Mouse (Mus musculus) hindbrain, postnatal 0 days (tissue): ENCODE measurements around the gene Ccdc77. TPM values are rescaled to one million over a fixed set of nuclear protein-coding genes. Genes with fewer than 3 reads are reported as not detected.
"Not testable (repeated sequence)": the region's sequence is repeated elsewhere in the genome, so short reads cannot be mapped to it uniquely, and the experiment has no call there.

Experiments
- ATAC-seq: fragments of 200-750 bp; cut with Nextera tagmentation; 2 replicates; pipeline ENCODE4 v1.8.0; 2017; ENCODE audit warnings: mild to moderate bottlenecking, moderate TSS enrichment, moderate library complexity
- DNase-seq: peaks from one replicate; pipeline ENCODE4 v3.0.0-alpha.2; 2015; ENCODE audit warnings: low spot score
- H3K27ac ChIP-seq: fragments of 300-500 bp; sonication (generic); 2 replicates; pipeline ENCODE4 v1.5.1; 2014; ENCODE audit warnings: mild to moderate bottlenecking
- H3K27me3 ChIP-seq: fragments of 300-500 bp; sonication (generic); 2 replicates; pipeline ENCODE4 v1.6.1; 2014; ENCODE audit warnings: low read length, mixed read lengths; ENCODE audit not compliant: insufficient read depth
- H3K36me3 ChIP-seq: fragments of 300-500 bp; sonication (generic); 2 replicates; pipeline ENCODE4 v1.6.1; 2014; ENCODE audit warnings: low read length, mixed read lengths; ENCODE audit not compliant: insufficient read depth
- H3K4me1 ChIP-seq: fragments of 300-500 bp; sonication (generic); 2 replicates; pipeline ENCODE4 v1.6.1; 2014; ENCODE audit warnings: antibody characterized with exemption, low read length, mixed read lengths; ENCODE audit not compliant: insufficient read depth
- H3K4me2 ChIP-seq: fragments of 300-500 bp; sonication (generic); 2 replicates; pipeline ENCODE4 v1.6.1; 2014; ENCODE audit warnings: low read depth, mild to moderate bottlenecking, low read length, moderate library complexity, mixed read lengths
- H3K4me3 ChIP-seq: fragments of 300-500 bp; sonication (generic); 2 replicates; pipeline ENCODE4 v1.5.1; 2014; ENCODE audit warnings: low read length
- H3K9ac ChIP-seq: fragments of 300-500 bp; sonication (generic); replicated peaks from 2 replicates; pipeline ENCODE4 v1.6.1; 2014; ENCODE audit warnings: mild to moderate bottlenecking, low read length, moderate library complexity, mixed read lengths
- H3K9me3 ChIP-seq: fragments of 300-500 bp; sonication (generic); 2 replicates; pipeline ENCODE4 v1.6.1; 2016; ENCODE audit warnings: low read length, mixed read lengths
- CTCF ChIP-seq: IDR thresholded peaks from 2 replicates; pipeline ENCODE4 v1.5.1; 2016; ENCODE audit warnings: antibody characterized with exemption, control low read depth, low read depth
- WGBS: fragments of 180-500 bp; shearing (Covaris S2); extraction: QIAGEN DNeasy Blood & Tissue Kit; methylation state at CpG from one replicate; pipeline ENCODE4 v1.1.7; 2014; 5-methylcytosine and 5-hydroxymethylcytosine counted together
- polyA plus RNA-seq: library from polyadenylated mRNA; unstranded; fragments of >200 nt; fragmentation: Nextera tagmentation; extraction: Ambion mirVana; gene quantifications from 2 replicates; pipeline ENCODE4 v1.2.1, GENCODE M21; 2015
- total RNA-seq: library from RNA; depleted of rRNA; stranded (reverse); fragments of >200 nt; gene quantifications from 2 replicates; pipeline ENCODE4 v1.2.3, GENCODE M21; 2014

The Ccdc77 gene
- total and polyA plus RNA-seq, 2 experiments from 2014 or later = 4.7 to 9.7 TPM

- TF ChIP-seq CTCF = no peak
- Histone ChIP-seq H3K9ac (no peak overlapping the region), H3K4me3 (no peak overlapping the region), H3K27ac (no peak overlapping the region), H3K27me3 (no peaks in the 10 kb centered on the region), H3K36me3 (no peaks in the 10 kb centered on the region), H3K4me2 (no peak overlapping the region), H3K9me3 (no peaks in the 10 kb centered on the region), H3K4me1 (no peaks in the 10 kb centered on the region)
- ATAC-seq = no peak
- DNase-seq = no peak
- 86% methylated on average over 5 of the region's 5 CpGs for WGBS
These were observed 51.7 kb downstream of the Ccdc77 start for GRCm38 (mm10) chr6:120312443-120312842.

GRCm38 (mm10) chr6:120309787-120310186, 54.4 kb downstream of the Ccdc77 start:
- Histone ChIP-seq H3K4me3 (no peak overlapping the region), H3K4me2 (no peak overlapping the region), H3K27ac (no peak overlapping the region), H3K4me1 (no peaks in the 10 kb centered on the region), H3K36me3 (no peaks in the 10 kb centered on the region), H3K9ac (no peak overlapping the region), H3K27me3 (no peaks in the 10 kb centered on the region), H3K9me3 (no peaks in the 10 kb centered on the region)
- DNase-seq (no peak), ATAC-seq (no peak)
- TF ChIP-seq CTCF = no peak
- WGBS = 62% methylated on average over 3 of the region's 3 CpGs

DNA sequence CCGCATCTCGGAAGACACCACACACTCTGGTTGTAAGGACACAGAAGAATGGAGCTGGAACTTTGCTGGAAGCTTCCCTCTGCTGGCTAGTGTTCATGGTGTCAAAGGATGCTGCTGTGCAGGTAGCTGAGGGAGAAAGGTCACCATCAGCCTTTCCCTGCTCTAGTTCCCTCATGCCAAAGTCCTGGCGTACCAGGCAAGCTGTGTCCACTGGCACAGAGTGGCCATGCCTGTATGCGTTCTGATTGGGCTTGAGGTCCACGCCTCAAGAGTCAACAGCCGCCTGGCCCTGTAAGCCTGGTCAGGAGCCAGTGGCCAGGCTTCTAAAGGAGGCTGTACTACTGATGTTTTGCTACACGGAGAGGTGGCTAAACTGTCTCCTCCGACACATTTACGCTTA, 54.8 kb downstream of the Ccdc77 start:
- Histone ChIP-seq H3K27me3 (no peaks in the 10 kb centered on the region), H3K9me3 (no peaks in the 10 kb centered on the region), H3K4me2 (no peak overlapping the region), H3K27ac (no peak overlapping the region), H3K36me3 (no peaks in the 10 kb centered on the region), H3K4me1 (no peaks in the 10 kb centered on the region), H3K4me3 (no peak overlapping the region), H3K9ac (no peak overlapping the region)
- no peak for DNase-seq
- TF ChIP-seq CTCF = no peak
- no peak for ATAC-seq
- 63% methylated on average over 9 of the region's 9 CpGs for WGBS

- ATAC-seq (no peak), DNase-seq (no peak)
- Histone ChIP-seq H3K4me2 (no peak overlapping the region), H3K27ac (no peak overlapping the region), H3K9ac (no peak overlapping the region), H3K4me1 (no peaks in the 10 kb centered on the region), H3K4me3 (no peak overlapping the region), H3K9me3 (no peaks in the 10 kb centered on the region), H3K36me3 (no peaks in the 10 kb centered on the region), H3K27me3 (no peaks in the 10 kb centered on the region)
- WGBS = 84% methylated on average over 3 of the region's 3 CpGs
- no peak for TF ChIP-seq CTCF
These were observed 57.1 kb downstream of the Ccdc77 start for GRCm38 (mm10) chr6:120306859-120307594.

GRCm38 (mm10) chr6:120302755-120303316, 61.3 kb downstream of the Ccdc77 start:
- no peaks in the 10 kb centered on the region for H3K36me3 ChIP-seq
- no peaks in the 10 kb centered on the region for H3K4me1 ChIP-seq
- no peak overlapping the region for H3K9ac ChIP-seq
- H3K4me2 ChIP-seq = peak overlapping the region; percentile 41
- DNase-seq (peak; percentile 23), ATAC-seq (no peak)
- H3K27ac ChIP-seq = no peak overlapping the region
- H3K27me3 ChIP-seq = no peaks in the 10 kb centered on the region
- H3K4me3 ChIP-seq = no peak overlapping the region
- peak; percentile 64 for TF ChIP-seq CTCF
- 30% methylated on average over 16 of the region's 16 CpGs for WGBS
- no peaks in the 10 kb centered on the region for H3K9me3 ChIP-seq

- no peak overlapping the region for H3K4me3 ChIP-seq
- H3K4me2 ChIP-seq = no peak overlapping the region
- peak; percentile 74; the same call in 1 of the 2 replicates for ATAC-seq
- 28% methylated on average over 6 of the region's 6 CpGs for WGBS
- H3K9ac ChIP-seq = no peak overlapping the region
- H3K4me1 ChIP-seq = no peaks in the 10 kb centered on the region
- H3K27ac ChIP-seq = no peak overlapping the region
- DNase-seq = peak; percentile 85
- no peaks in the 10 kb centered on the region for H3K27me3 ChIP-seq
- H3K9me3 ChIP-seq = no peaks in the 10 kb centered on the region
- H3K36me3 ChIP-seq = no peaks in the 10 kb centered on the region
- peak; percentile 81 for TF ChIP-seq CTCF
These were observed 63.0 kb downstream of the Ccdc77 start for GRCm38 (mm10) chr6:120301137-120301536.

DNA sequence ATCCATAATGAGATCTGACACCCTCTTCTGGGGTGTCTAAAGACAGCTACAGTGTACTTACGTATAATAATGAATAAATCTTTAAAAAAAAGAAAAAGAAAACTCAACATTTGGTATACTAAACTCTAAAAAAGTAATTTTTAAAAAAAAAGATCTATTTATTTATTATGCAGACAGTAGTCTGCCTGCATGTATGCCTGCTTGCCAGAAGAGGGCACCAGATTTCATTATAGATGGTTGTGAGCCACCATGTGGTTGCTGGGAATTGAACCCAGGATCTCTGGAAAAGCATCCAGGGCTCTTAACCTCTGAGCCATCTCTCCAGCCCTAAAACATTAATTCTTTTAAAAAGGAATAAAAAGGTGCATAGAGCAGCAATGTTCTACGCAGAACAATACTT, 67.6 kb downstream of the Ccdc77 start:
- H3K9ac ChIP-seq, H3K36me3 ChIP-seq, H3K27me3 ChIP-seq, H3K27ac ChIP-seq, H3K9me3 ChIP-seq, H3K4me1 ChIP-seq, H3K4me2 ChIP-seq, H3K4me3 ChIP-seq, ATAC-seq, DNase-seq: not testable (repeated sequence)
- 89% methylated on average over 2 of the region's 2 CpGs for WGBS
- TF ChIP-seq CTCF = peak; percentile 26; the same call in 1 of the 2 replicates
